Mouse (Mus musculus): ENCODE measurements around the gene Klf16. TPM values are rescaled to one million over a fixed set of nuclear protein-coding genes. Genes with fewer than 3 reads are reported as not detected.

The Klf16 gene
- total and polyA plus RNA-seq, 3 experiments = 4.0 to 5.5 (median 4.4) TPM

- Histone ChIP-seq H3K4me3 (no peak overlapping the region), H3K9ac (ENCODE audit: low read depth, low read length) (no peak overlapping the region), H3K79me2 (replicated peaks; ENCODE audit: control insufficient read depth, insufficient read depth, low read length) (peaks cover 7% of the 10 kb centered on the region), H3K4me1 (ENCODE audit: control insufficient read depth, insufficient read depth, low read length) (peaks cover 6% of the 10 kb centered on the region), H3K27me3 (ENCODE audit: control insufficient read depth, insufficient read depth, low read length) (no peaks in the 10 kb centered on the region), H3K36me3 (ENCODE audit: control insufficient read depth, insufficient read depth, low read length) (no peaks in the 10 kb centered on the region), H3K27ac (peak overlapping the region; percentile 87)
- intact Hi-C loops (cut with DNase I) = loop anchor here (2.0 kb wide), 1 partner anchor 17 kb away; no protein-coding TSS in a partner anchor
- DNase-seq = peak in 1 of 2 experiments; percentile 21
- 85% methylated on average over 7 of the region's 7 CpGs for WGBS
- TF ChIP-seq EP300 (IDR thresholded peaks at IDR 0.05; ENCODE audit: insufficient read depth, low read depth, low read length) (no peak), CTCF (IDR thresholded peaks at IDR 0.05) (no peak), POLR2A (IDR thresholded peaks at IDR 0.05; ENCODE audit: insufficient read depth, low read depth, low read length) (no peak)
These were observed 26.9 kb upstream of the Klf16 start for GRCm38 (mm10) chr10:80604001-80604509.

DNA sequence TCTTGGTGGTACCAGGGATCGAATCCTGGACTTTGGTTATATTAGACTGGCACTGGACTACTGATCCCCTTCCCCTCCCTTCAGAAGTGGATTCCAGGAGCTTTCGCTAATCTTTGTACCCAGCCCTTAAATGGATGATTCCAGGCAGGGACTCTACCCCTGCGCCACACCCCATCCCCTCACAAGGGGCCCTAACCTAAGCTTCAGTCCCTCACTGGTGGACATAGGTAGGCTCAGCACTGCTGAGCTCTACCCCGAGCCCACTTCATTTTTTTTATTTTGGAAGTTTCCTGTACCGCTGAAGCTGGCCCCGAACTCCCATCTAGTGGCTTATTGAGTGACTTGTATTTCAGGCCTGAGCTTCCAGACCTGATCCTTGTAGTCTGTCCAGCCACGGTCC lies 26.2 kb upstream of the Klf16 start:
- H3K27ac ChIP-seq = peak overlapping the region; percentile 87
- peak overlapping the region; percentile 73 for H3K9ac ChIP-seq (ENCODE audit: low read depth, low read length)
- H3K4me1 ChIP-seq (ENCODE audit: control insufficient read depth, insufficient read depth, low read length) = peaks cover 6% of the 10 kb centered on the region
- 23% methylated on average over 7 of the region's 7 CpGs for WGBS
- intact Hi-C loops (cut with DNase I) = loop anchor here (2.0 kb wide), 1 partner anchor 25 kb away; no protein-coding TSS in a partner anchor
- H3K4me3 ChIP-seq = peak overlapping the region; percentile 79
- no peaks in the 10 kb centered on the region for H3K36me3 ChIP-seq (ENCODE audit: control insufficient read depth, insufficient read depth, low read length)
- DNase-seq = no peak
- TF ChIP-seq EP300 (IDR thresholded peaks at IDR 0.05; ENCODE audit: insufficient read depth, low read depth, low read length) (no peak), CTCF (IDR thresholded peaks at IDR 0.05) (no peak), POLR2A (IDR thresholded peaks at IDR 0.05; ENCODE audit: insufficient read depth, low read depth, low read length) (no peak)
- H3K79me2 ChIP-seq (replicated peaks; ENCODE audit: control insufficient read depth, insufficient read depth, low read length) = peaks cover 7% of the 10 kb centered on the region
- no peaks in the 10 kb centered on the region for H3K27me3 ChIP-seq (ENCODE audit: control insufficient read depth, insufficient read depth, low read length)

GRCm38 (mm10) chr10:80602698-80603325 lies 25.7 kb upstream of the Klf16 start, which contains the start of the genes Scamp4 and Adat3:
TSS of gene Scamp4 (plus strand) at chr10:80602872.
TSS of gene Adat3 (plus strand) at chr10:80602880.
- Histone ChIP-seq H3K27ac (peak within 1 kb of the TSS; percentile 87), H3K36me3 (ENCODE audit: control insufficient read depth, insufficient read depth, low read length) (no peaks in the 10 kb centered on the region), H3K9ac (ENCODE audit: low read depth, low read length) (peak within 1 kb of the TSS; percentile 73), H3K4me1 (ENCODE audit: control insufficient read depth, insufficient read depth, low read length) (peaks cover 6% of the 10 kb centered on the region), H3K79me2 (replicated peaks; ENCODE audit: control insufficient read depth, insufficient read depth, low read length) (peaks cover 7% of the 10 kb centered on the region), H3K27me3 (ENCODE audit: control insufficient read depth, insufficient read depth, low read length) (no peaks in the 10 kb centered on the region), H3K4me3 (peak within 1 kb of the TSS; percentile 79)
- WGBS = under 1% methylated on average over 54 of the region's 54 CpGs
- DNase-seq = peak; percentile 97
- intact Hi-C loops (cut with DNase I) = loop anchor here (2.0 kb wide), 1 partner anchor 24 kb away; no protein-coding TSS in a partner anchor
- peak; percentile 71; the same call in 1 of the 2 replicates for TF ChIP-seq EP300 (IDR thresholded peaks at IDR 0.05; ENCODE audit: insufficient read depth, low read depth, low read length)
- TF ChIP-seq CTCF (IDR thresholded peaks at IDR 0.05) = no peak
- TF ChIP-seq POLR2A (IDR thresholded peaks at IDR 0.05; ENCODE audit: insufficient read depth, low read depth, low read length) = peak; percentile 59

DNA sequence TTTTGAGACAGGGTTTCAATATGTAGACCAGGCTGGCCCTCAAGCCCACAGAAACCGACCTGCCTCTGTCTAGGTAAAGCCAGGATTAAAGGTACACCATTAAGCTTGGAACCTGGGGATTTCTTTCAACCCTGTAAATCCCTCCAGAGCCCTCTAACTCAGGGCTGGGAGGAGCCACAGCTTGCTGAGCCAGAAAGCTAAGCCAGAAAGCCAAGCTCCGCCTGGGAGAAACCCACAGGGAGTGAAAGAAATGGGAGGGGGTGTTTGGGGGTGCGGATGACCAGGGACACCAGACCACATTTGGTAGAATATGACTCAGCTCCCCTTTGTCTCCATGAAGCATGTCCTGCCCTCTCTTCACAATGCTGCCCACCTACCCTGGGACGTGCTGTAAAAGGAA lies 19.2 kb upstream of the Klf16 start:
- Histone ChIP-seq H3K27ac (no peak overlapping the region), H3K27me3 (ENCODE audit: control insufficient read depth, insufficient read depth, low read length) (no peaks in the 10 kb centered on the region), H3K79me2 (replicated peaks; ENCODE audit: control insufficient read depth, insufficient read depth, low read length) (no peaks in the 10 kb centered on the region), H3K4me1 (ENCODE audit: control insufficient read depth, insufficient read depth, low read length) (no peaks in the 10 kb centered on the region), H3K9ac (ENCODE audit: low read depth, low read length) (no peak overlapping the region), H3K4me3 (no peak overlapping the region), H3K36me3 (ENCODE audit: control insufficient read depth, insufficient read depth, low read length) (no peaks in the 10 kb centered on the region)
- DNase-seq = no peak
- intact Hi-C loops (cut with DNase I) = no loop called here
- WGBS = 39% methylated on average over 4 of the region's 4 CpGs
- TF ChIP-seq POLR2A (IDR thresholded peaks at IDR 0.05; ENCODE audit: insufficient read depth, low read depth, low read length) (no peak), CTCF (IDR thresholded peaks at IDR 0.05) (no peak), EP300 (IDR thresholded peaks at IDR 0.05; ENCODE audit: insufficient read depth, low read depth, low read length) (no peak)

DNA sequence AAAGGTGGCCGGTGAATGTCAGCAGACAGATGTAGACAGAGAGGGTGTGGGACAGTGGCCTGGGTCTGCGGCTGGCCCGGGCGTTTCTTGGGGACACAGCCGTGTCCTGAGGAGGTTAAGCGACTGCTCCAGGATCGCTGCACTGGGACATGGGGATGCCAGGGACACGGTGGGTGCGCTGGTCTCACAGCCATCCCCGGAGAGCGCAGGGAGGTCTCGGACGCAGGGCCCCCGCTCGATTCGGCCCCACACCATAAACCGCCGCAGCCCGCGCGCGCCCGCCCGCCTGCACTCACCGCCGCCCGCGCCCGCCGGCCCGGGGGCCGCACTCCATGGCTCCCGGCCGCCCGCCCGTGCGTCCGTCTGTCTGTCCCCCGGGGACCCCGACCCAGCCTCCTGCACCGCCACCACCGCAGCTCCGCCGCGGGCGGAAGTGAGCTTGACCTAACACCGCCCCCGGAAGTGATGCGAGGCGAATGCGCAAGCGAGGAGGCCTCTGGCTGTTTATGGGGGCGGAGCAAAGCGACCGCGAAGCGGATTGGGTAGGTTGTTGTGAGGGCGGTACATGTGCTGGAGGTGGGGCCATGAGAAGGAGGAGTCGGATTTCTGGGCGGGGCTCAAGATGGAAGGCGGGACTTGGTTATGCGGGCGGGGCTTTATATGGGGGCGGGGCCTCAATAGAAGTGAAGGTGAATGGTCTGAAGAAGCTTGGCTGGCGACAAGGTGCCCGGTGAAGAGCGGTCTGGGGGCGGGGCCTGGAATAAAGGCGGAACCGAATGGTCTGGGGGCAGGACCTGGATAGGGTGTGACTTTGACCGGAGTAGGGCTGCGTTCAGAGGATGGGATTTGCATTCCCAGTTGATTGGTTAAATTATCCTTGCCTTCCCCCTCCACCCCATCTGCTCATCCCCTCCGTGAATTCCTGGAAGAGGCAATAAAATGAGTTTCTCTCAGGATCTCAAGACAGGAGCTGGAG lies 13.0 kb upstream of the Klf16 start, which contains the start of gene Abhd17a:
Gene Abhd17a (minus strand): TSS at position 463 of the 976 bp plus-strand sequence.
- Histone ChIP-seq H3K36me3 (ENCODE audit: control insufficient read depth, insufficient read depth, low read length) (no peaks in the 10 kb centered on the region), H3K4me1 (ENCODE audit: control insufficient read depth, insufficient read depth, low read length) (peaks cover 19% of the 10 kb centered on the region), H3K27me3 (ENCODE audit: control insufficient read depth, insufficient read depth, low read length) (no peaks in the 10 kb centered on the region), H3K79me2 (replicated peaks; ENCODE audit: control insufficient read depth, insufficient read depth, low read length) (peaks cover 5% of the 10 kb centered on the region; the same call in 1 of the 2 replicates), H3K4me3 (peak within 1 kb of the TSS; percentile 81), H3K27ac (peak within 1 kb of the TSS; percentile 84), H3K9ac (ENCODE audit: low read depth, low read length) (peak within 1 kb of the TSS; percentile 89)
- peak; percentile 95 for DNase-seq
- intact Hi-C loops (cut with DNase I) = no loop called here
- TF ChIP-seq POLR2A (IDR thresholded peaks at IDR 0.05; ENCODE audit: insufficient read depth, low read depth, low read length) = peak; percentile 87
- no peak for TF ChIP-seq CTCF (IDR thresholded peaks at IDR 0.05)
- 0 out of 2 replicates have a peak, but pooled peaks have one; percentile 51 for TF ChIP-seq EP300 (IDR thresholded peaks at IDR 0.05; ENCODE audit: insufficient read depth, low read depth, low read length)
- under 1% methylated on average over 73 of the region's 73 CpGs for WGBS

All from heart, adult 2 months (tissue).